Comparison of ENCODE assay signal across 22 mouse cellular contexts in the genomic region with DNA sequence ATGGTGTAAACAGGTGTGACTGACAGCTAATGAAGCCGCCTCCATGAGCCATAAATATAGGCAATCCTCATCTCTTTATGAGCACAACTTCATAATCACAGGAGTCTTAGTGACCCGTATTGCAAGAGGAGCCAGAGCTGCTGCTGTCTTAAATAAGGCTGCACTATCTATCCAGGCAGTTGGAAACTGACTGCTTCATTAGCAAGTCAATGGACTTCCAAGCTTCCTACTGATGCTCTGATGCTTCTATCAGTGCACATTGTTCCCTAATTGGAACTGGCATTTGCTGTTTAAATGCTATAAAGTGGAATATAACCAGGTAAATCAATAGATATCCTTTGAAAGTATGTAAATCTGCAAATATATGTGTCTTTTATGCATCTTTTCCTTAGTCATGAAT.
A peak's percentile ranks its signal among the peaks of the same experiment; 100 is the strongest.
DNase-seq lines count a peak whose midpoint lies in the region; ATAC-seq lines count a peak whose summit lies in the region.
"Had no signal": no experiment of that assay in that cellular context is flagged by ENCODE, and none has a peak within 500 bp of the region (broad histone marks: within the 10 kb centered on the region; RNA-seq: fewer than 3 reads in every experiment).

No protein-coding gene starts in this region.

- no peak overlapping the region for H3K4me2 ChIP-seq in forebrain, embryonic 14.5 days (ENCODE audit: low read length)
- no peak overlapping the region for H3K4me2 ChIP-seq in forebrain, embryonic 11.5 days (ENCODE audit: low read depth, low read length, severe bottlenecking)
- H3K4me2 ChIP-seq in midbrain, embryonic 11.5 days = no peak overlapping the region
- no peak overlapping the region for H3K4me2 ChIP-seq in midbrain, embryonic 12.5 days (replicated peaks)
- H3K4me2 ChIP-seq: limb, embryonic 13.5 days; liver, embryonic 12.5 days; neural tube, embryonic 15.5 days had no signal

- no peak overlapping the region for H3K9ac ChIP-seq in forebrain, embryonic 14.5 days (ENCODE audit: low read length)
- H3K9ac ChIP-seq in forebrain, embryonic 11.5 days (ENCODE audit: low read length) = no peak overlapping the region
- H3K9ac ChIP-seq in midbrain, embryonic 11.5 days (ENCODE audit: low read length) = no peak overlapping the region
- H3K9ac ChIP-seq in midbrain, embryonic 12.5 days (replicated peaks) = no peak overlapping the region
- H3K9ac ChIP-seq: limb, embryonic 13.5 days; liver, embryonic 12.5 days; neural tube, embryonic 15.5 days had no signal

- no peak overlapping the region for H3K27ac ChIP-seq in forebrain, embryonic 14.5 days (ENCODE audit: low read depth, low read length)
- H3K27ac ChIP-seq in forebrain, embryonic 11.5 days (ENCODE audit: low read depth, low read length) = no peak overlapping the region
- H3K27ac ChIP-seq in midbrain, embryonic 11.5 days (ENCODE audit: low read depth, low read length) = no peak overlapping the region
- H3K27ac ChIP-seq in midbrain, embryonic 10.5 days (replicated peaks) = no peak overlapping the region
- no peak overlapping the region for H3K27ac ChIP-seq in midbrain, embryonic 12.5 days (replicated peaks)
- H3K27ac ChIP-seq: embryonic facial prominence, embryonic 10.5 days; limb, embryonic 13.5 days; liver, embryonic 12.5 days; neural tube, embryonic 15.5 days had no signal

- no peaks in the 10 kb centered on the region for H3K36me3 ChIP-seq in forebrain, embryonic 14.5 days (ENCODE audit: control insufficient read depth, insufficient read depth, low read length)
- H3K36me3 ChIP-seq in forebrain, embryonic 11.5 days (ENCODE audit: control insufficient read depth, insufficient read depth, low read length) = no peaks in the 10 kb centered on the region
- H3K36me3 ChIP-seq in midbrain, embryonic 11.5 days (ENCODE audit: control insufficient read depth, insufficient read depth, low read length) = no peaks in the 10 kb centered on the region
- H3K36me3 ChIP-seq in midbrain, embryonic 10.5 days = no peaks in the 10 kb centered on the region
- H3K36me3 ChIP-seq in midbrain, embryonic 12.5 days = no peaks in the 10 kb centered on the region
- H3K36me3 ChIP-seq: embryonic facial prominence, embryonic 10.5 days; G1E; limb, embryonic 13.5 days; liver, embryonic 12.5 days; neural tube, embryonic 15.5 days had no signal

- peak; percentile 37; the same call in 1 of the 2 replicates for ATAC-seq in forebrain, embryonic 14.5 days
- ATAC-seq in forebrain, embryonic 11.5 days (replicated peaks; ENCODE audit: low FRiP score) = no peak
- ATAC-seq in midbrain, embryonic 11.5 days (ENCODE audit: low FRiP score) = peak; percentile 64
- ATAC-seq in midbrain, embryonic 12.5 days (ENCODE audit: low FRiP score, low read depth) = peak; percentile 77
- ATAC-seq: activated CD4-positive, CD25-positive, alpha-beta regulatory T cell, adult 4 months; CD4-positive, CD25-positive, alpha-beta regulatory T cell, adult 4 months; intestine, postnatal 0 days; liver, embryonic 12.5 days; Patski had no signal

- intact Hi-C loops in left cerebral cortex, postnatal 10 days (cut with DNase I) = no loop called here

- WGBS in forebrain, embryonic 14.5 days = 48% methylated on average over 2 of the region's 2 CpGs
- 45% methylated on average over 2 of the region's 2 CpGs for WGBS in forebrain, embryonic 11.5 days
- 36% methylated on average over 2 of the region's 2 CpGs for WGBS in midbrain, embryonic 11.5 days
- WGBS in midbrain, embryonic 10.5 days = 48% methylated on average over 2 of the region's 2 CpGs
- 31% methylated on average over 2 of the region's 2 CpGs for WGBS in midbrain, embryonic 12.5 days

- no peak overlapping the region for H3K4me3 ChIP-seq in forebrain, embryonic 14.5 days (ENCODE audit: low read depth, low read length)
- H3K4me3 ChIP-seq in forebrain, embryonic 11.5 days (ENCODE audit: low read depth, low read length) = no peak overlapping the region
- H3K4me3 ChIP-seq in midbrain, embryonic 11.5 days (ENCODE audit: low read depth, low read length) = no peak overlapping the region
- H3K4me3 ChIP-seq in midbrain, embryonic 10.5 days = no peak overlapping the region
- no peak overlapping the region for H3K4me3 ChIP-seq in midbrain, embryonic 12.5 days
- H3K4me3 ChIP-seq: embryonic facial prominence, embryonic 10.5 days; limb, embryonic 13.5 days; liver, embryonic 12.5 days; neural tube, embryonic 15.5 days had no signal

- H3K27me3 ChIP-seq in forebrain, embryonic 14.5 days (replicated peaks; ENCODE audit: control insufficient read depth, insufficient read depth, low read length) = no peaks in the 10 kb centered on the region
- H3K27me3 ChIP-seq in forebrain, embryonic 11.5 days (ENCODE audit: control insufficient read depth, insufficient read depth, low read length) = no peaks in the 10 kb centered on the region
- H3K27me3 ChIP-seq in midbrain, embryonic 11.5 days (ENCODE audit: control insufficient read depth, insufficient read depth, low read length) = no peaks in the 10 kb centered on the region
- H3K27me3 ChIP-seq in midbrain, embryonic 10.5 days (ENCODE audit: low read depth, poor library complexity, severe bottlenecking) = no peaks in the 10 kb centered on the region
- no peaks in the 10 kb centered on the region for H3K27me3 ChIP-seq in midbrain, embryonic 12.5 days
- H3K27me3 ChIP-seq: limb, embryonic 13.5 days; liver, embryonic 12.5 days; neural tube, embryonic 15.5 days; Patski had no signal

- no peaks in the 10 kb centered on the region for H3K4me1 ChIP-seq in forebrain, embryonic 14.5 days (ENCODE audit: control insufficient read depth, insufficient read depth, low read length)
- no peaks in the 10 kb centered on the region for H3K4me1 ChIP-seq in forebrain, embryonic 11.5 days (replicated peaks; ENCODE audit: control insufficient read depth, insufficient read depth, low read length)
- H3K4me1 ChIP-seq in midbrain, embryonic 11.5 days (ENCODE audit: control insufficient read depth, insufficient read depth, low read length) = no peaks in the 10 kb centered on the region
- peaks cover 12% of the 10 kb centered on the region for H3K4me1 ChIP-seq in midbrain, embryonic 10.5 days
- no peaks in the 10 kb centered on the region for H3K4me1 ChIP-seq in midbrain, embryonic 12.5 days
- H3K4me1 ChIP-seq: limb, embryonic 13.5 days; liver, embryonic 12.5 days; neural tube, embryonic 15.5 days had no signal

- H3K9me3 ChIP-seq in forebrain, embryonic 14.5 days (replicated peaks; ENCODE audit: control insufficient read depth, low read length) = no peaks in the 10 kb centered on the region
- no peaks in the 10 kb centered on the region for H3K9me3 ChIP-seq in forebrain, embryonic 11.5 days (ENCODE audit: control insufficient read depth, low read length)
- H3K9me3 ChIP-seq in midbrain, embryonic 11.5 days (ENCODE audit: control insufficient read depth, low read length) = no peaks in the 10 kb centered on the region
- no peaks in the 10 kb centered on the region for H3K9me3 ChIP-seq in midbrain, embryonic 10.5 days (replicated peaks)
- H3K9me3 ChIP-seq in midbrain, embryonic 12.5 days = no peaks in the 10 kb centered on the region
- H3K9me3 ChIP-seq: embryonic facial prominence, embryonic 10.5 days; limb, embryonic 13.5 days; liver, embryonic 12.5 days; neural tube, embryonic 15.5 days had no signal

- no peak for DNase-seq in forebrain, embryonic 14.5 days (ENCODE audit: low spot score)
- DNase-seq in forebrain, embryonic 11.5 days (ENCODE audit: low spot score) = no peak
- DNase-seq in midbrain, embryonic 11.5 days (ENCODE audit: low spot score, missing footprints) = no peak
- DNase-seq in midbrain, embryonic 10.5 days (ENCODE audit: low spot score) = no peak
- DNase-seq in urinary bladder, postnatal 25 days (ENCODE audit: low spot score) = no peak
- DNase-seq in left cerebral cortex, postnatal 10 days (ENCODE audit: extremely low spot score in 1 of 2, low spot score in 2 of 2) = no peak
- DNase-seq: adrenal gland, adult 8-10 months; cerebellum, adult 9-10 months; gastrocnemius, postnatal 36 days; kidney, postnatal 36 days; lung, adult 18-20 months; lung, postnatal 10 days had no signal
